Mouse (Mus musculus) ES-E14 (cell line): ENCODE results near the gene Olfr477. TPM values are rescaled to one million over a fixed set of nuclear protein-coding genes. Genes with fewer than 3 reads are reported as not detected.
"Not testable (repeated sequence)": the region's sequence is repeated elsewhere in the genome, so short reads cannot be mapped to it uniquely, and the experiment has no call there.

ENCODE experiments used
- DNase-seq: peaks from one replicate; pipeline ENCODE4 v3.0.0-alpha.2; 2013; ENCODE audit warnings: low read depth, low spot score
- H3K27ac ChIP-seq: 2 replicates; pipeline ENCODE4 v1.5.1; 2012; ENCODE audit warnings: low read depth, mild to moderate bottlenecking, low read length, moderate library complexity, mixed read lengths; ENCODE audit not compliant: poor library complexity, insufficient read depth, severe bottlenecking
- H3K36me3 ChIP-seq: 2 replicates; pipeline ENCODE4 v1.6.1; 2012; ENCODE audit warnings: mild to moderate bottlenecking, low read length, moderate library complexity, mixed read lengths; ENCODE audit not compliant: control insufficient read depth, poor library complexity, insufficient read depth, severe bottlenecking
- H3K4me1 ChIP-seq, 2 experiments: fragments of 150-350 bp in 1 of 2; sonication (generic) in 1 of 2; 2 replicates each; pipeline ENCODE4 v1.6.1; 2012; ENCODE audit warnings: low read length in 2 of 2, mild to moderate bottlenecking in 1 of 2, mixed read lengths in 1 of 2; ENCODE audit not compliant: control insufficient read depth in 2 of 2, insufficient read depth in 2 of 2, poor library complexity in 1 of 2
- H3K4me3 ChIP-seq, 2 experiments: fragments of 150-350 bp in 1 of 2; sonication (generic) in 1 of 2; 2 replicates each; pipeline ENCODE4 v1.5.1; 2012; ENCODE audit warnings: low read length in 2 of 2, low read depth in 1 of 2, mild to moderate bottlenecking in 1 of 2, mixed read lengths in 1 of 2; ENCODE audit not compliant: insufficient read depth in 1 of 2, poor library complexity in 1 of 2, severe bottlenecking in 1 of 2
- H3K9ac ChIP-seq: 2 replicates; pipeline ENCODE4 v1.6.1; 2012; ENCODE audit warnings: low read depth, mild to moderate bottlenecking, low read length, mixed read lengths; ENCODE audit not compliant: poor library complexity, insufficient read depth, severe bottlenecking
- H3K9me3 ChIP-seq: fragments of 150-350 bp; sonication (generic); 2 replicates; pipeline ENCODE4 v1.6.1; 2012; ENCODE audit warnings: low read depth, mild to moderate bottlenecking, low read length; ENCODE audit not compliant: control insufficient read depth, insufficient read depth
- CHD2 ChIP-seq: IDR thresholded peaks from 2 replicates; pipeline ENCODE4 v1.6.1; 2014; ENCODE audit warnings: mild to moderate bottlenecking, low read depth, low read length, inconsistent platforms
- HCFC1 ChIP-seq: IDR thresholded peaks from 2 replicates; pipeline ENCODE4 v1.6.1; 2012; ENCODE audit warnings: low read length, inconsistent platforms, borderline replicate concordance; ENCODE audit not compliant: insufficient read depth
- MAFK ChIP-seq: IDR thresholded peaks from 2 replicates; pipeline ENCODE4 v1.6.1; 2014; ENCODE audit warnings: mild to moderate bottlenecking, low read depth, low read length, inconsistent platforms; ENCODE audit not compliant: insufficient read depth
- ZC3H11A ChIP-seq: IDR thresholded peaks from 2 replicates; pipeline ENCODE4 v1.6.1; 2012; ENCODE audit warnings: low read depth, mild to moderate bottlenecking, inconsistent platforms, low read length, borderline replicate concordance
- ZNF384 ChIP-seq: IDR thresholded peaks from 2 replicates; pipeline ENCODE4 v1.6.1; 2012; ENCODE audit warnings: low read depth, low read length, inconsistent platforms
- in situ Hi-C, 2 experiments: fragments of 600-800 bp; cut with MboI; formaldehyde crosslinking; loops; one replicate each; pipeline ENCODE4 v1.15.1; 2025; ENCODE audit warnings: low sequenced_read_pairs in 2 of 2, inconsistent platforms in 1 of 2; ENCODE audit not compliant: unreplicated experiment in 2 of 2
- total RNA-seq: library from RNA; depleted of rRNA; stranded (reverse); fragments of 300-350 nt; gene quantifications from 2 replicates; pipeline ENCODE4 v1.2.3, GENCODE M21; 2012; rRNA removed

Gene Olfr477
- total RNA-seq: not detected in 2 replicates

DNA sequence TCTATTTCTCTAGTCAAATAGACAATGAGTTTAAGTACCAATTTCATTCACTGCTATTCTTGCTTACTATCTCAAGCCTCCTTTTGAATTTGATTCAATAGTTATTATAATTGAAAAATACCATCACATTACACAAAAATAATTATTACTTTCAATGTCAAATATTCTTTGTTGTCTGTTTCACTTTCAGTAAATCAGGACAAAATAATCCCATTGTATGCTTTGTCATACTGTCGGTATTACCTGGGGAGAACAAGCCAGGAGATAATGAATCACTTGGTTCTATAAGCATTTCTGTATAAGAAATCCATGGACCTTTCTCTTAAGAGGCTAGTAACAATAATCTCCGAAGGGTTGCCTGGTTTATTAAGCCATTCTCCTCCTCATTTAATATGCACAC, at the start of gene Olfr477:
TSS of gene Olfr477 (plus strand) at position 301 of the 400 bp plus-strand sequence.
- no peak within 1 kb of the TSS for H3K9ac ChIP-seq
- no peaks in the 10 kb centered on the region for H3K4me1 ChIP-seq
- H3K27ac ChIP-seq: no peak within 1 kb of the TSS
- H3K9me3 ChIP-seq: no peaks in the 10 kb centered on the region
- H3K36me3 ChIP-seq: no peaks in the 10 kb centered on the region
- no peak for TF ChIP-seq ZNF384
- TF ChIP-seq MAFK: no peak
- no peak for TF ChIP-seq HCFC1
- TF ChIP-seq CHD2: no peak
- no peak for TF ChIP-seq ZC3H11A
- DNase-seq: no peak
- in situ Hi-C loops: no loop called here
- H3K4me3 ChIP-seq: no peak within 1 kb of the TSS

DNA sequence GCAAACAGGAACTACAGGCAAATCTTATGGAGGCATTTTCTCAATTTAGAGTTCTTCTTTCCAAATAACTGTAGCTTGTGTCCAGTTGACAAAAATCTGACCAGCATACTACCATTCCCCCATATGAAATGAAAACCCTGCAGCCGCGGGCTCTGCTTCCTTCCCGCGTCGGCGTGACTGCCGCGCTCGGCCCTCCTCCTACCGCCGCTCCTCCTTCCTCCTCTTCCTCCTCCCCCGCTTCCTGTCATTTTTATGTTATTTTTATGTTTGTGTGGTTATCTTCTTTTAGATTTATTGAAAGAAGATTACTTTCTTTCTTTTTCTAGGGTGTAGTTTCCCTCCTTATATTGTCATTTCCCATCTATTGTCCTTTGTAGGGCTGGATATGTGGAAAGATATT, 34.0 kb upstream of the Olfr477 start:
- H3K4me3 ChIP-seq, H3K36me3 ChIP-seq, in situ Hi-C loops, H3K9ac ChIP-seq, DNase-seq, H3K27ac ChIP-seq, H3K9me3 ChIP-seq, H3K4me1 ChIP-seq: not testable (repeated sequence)

DNA sequence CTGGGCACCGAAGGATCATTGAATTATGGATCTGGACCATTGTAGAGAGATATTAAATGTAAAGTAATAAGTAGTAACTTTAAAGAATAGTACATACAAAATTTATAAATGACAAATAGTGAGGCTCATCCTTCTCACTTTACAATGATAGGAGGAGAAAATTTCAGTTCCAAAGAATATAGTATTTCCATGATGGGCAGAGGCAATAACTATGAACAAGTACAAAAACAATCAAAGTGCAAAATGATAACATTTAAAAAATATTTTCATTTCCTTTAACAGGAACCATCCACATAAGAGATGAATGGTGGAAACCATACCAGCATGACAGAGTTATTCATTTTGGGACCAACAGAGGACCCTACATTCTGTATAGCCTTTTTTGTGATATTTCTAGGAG, 32.1 kb upstream of the Olfr477 start, which contains the start of gene Olfr474:
TSS of gene Olfr474 (plus strand) at position 301 of the 400 bp plus-strand sequence.
- no peak for DNase-seq
- in situ Hi-C loops: no loop called here
- H3K9ac ChIP-seq: no peak within 1 kb of the TSS
- H3K4me1 ChIP-seq: no peaks in the 10 kb centered on the region
- no peaks in the 10 kb centered on the region for H3K36me3 ChIP-seq
- H3K27ac ChIP-seq: no peak within 1 kb of the TSS
- no peak within 1 kb of the TSS for H3K4me3 ChIP-seq
- H3K9me3 ChIP-seq: no peaks in the 10 kb centered on the region; the same call in 1 of the 2 replicates
- TF ChIP-seq ZC3H11A: no peak
- no peak for TF ChIP-seq CHD2
- no peak for TF ChIP-seq HCFC1
- TF ChIP-seq MAFK: no peak
- TF ChIP-seq ZNF384: no peak

DNA sequence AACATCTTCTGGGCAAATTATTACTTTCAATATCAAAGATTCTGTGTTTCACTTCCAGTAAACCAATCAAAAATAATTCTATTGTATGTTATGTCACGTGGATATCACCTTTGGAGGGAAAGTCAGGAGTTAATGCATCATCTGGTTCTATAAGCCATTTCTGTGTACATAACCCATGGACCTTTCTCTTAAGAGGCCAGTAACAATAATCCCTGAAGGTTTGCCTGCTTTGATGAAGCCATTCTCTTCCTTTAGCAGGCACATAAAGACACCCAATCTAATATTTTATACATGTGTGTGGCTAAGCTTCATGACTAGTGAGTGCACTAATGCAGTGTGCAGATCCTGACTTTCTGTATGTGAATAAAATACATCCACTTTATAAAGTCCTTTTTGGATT, 22.0 kb upstream of the Olfr477 start, which contains the start of gene Olfr476:
TSS of gene Olfr476 (plus strand) at position 301 of the 400 bp plus-strand sequence.
- DNase-seq: no peak
- Histone ChIP-seq H3K9me3 (no peaks in the 10 kb centered on the region), H3K36me3 (no peaks in the 10 kb centered on the region), H3K4me1 (no peaks in the 10 kb centered on the region), H3K9ac (no peak within 1 kb of the TSS), H3K4me3 (no peak within 1 kb of the TSS), H3K27ac (no peak within 1 kb of the TSS)
- TF ChIP-seq ZNF384 (no peak), CHD2 (no peak), HCFC1 (no peak), ZC3H11A (no peak), MAFK (no peak)
- in situ Hi-C loops: no loop called here

DNA sequence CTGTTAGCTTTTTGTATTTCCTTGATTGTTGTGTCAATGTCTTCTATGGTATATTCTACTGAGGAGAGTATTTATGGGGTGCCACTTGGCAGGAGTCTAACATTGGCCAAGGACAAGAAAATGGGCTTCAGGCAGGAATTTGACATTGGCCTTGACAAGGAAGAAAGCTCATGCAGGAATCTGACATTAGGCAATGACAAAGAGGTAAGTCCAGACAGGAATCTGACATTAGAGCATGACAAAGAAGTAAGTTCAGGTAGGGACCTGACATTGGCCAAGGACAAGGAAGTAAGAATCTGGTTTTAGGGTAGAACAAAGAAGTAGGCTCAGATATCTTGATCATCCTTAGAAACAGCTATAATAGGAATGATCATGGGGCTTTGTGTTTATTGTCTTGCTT, 27.8 kb downstream of the Olfr477 start:
- H3K4me1 ChIP-seq, H3K4me3 ChIP-seq, H3K9ac ChIP-seq, H3K27ac ChIP-seq, in situ Hi-C loops, H3K36me3 ChIP-seq, H3K9me3 ChIP-seq, DNase-seq: not testable (repeated sequence)
